Mouse (Mus musculus): Measurements from ENCODE around the gene Gm7544. TPM values are rescaled to one million over a fixed set of nuclear protein-coding genes. Genes with fewer than 3 reads are reported as not detected.
A peak's percentile ranks its signal among the peaks of the same experiment; 100 is the strongest.
"Not testable (repeated sequence)": the region's sequence is repeated elsewhere in the genome, so short reads cannot be mapped to it uniquely, and the experiment has no call there.

Gm7544 gene
- not detected in 2 replicates for polyA plus RNA-seq (2015; fragmentation: Nextera tagmentation; extraction: Ambion mirVana)

- H3K27me3 ChIP-seq; H3K4me1 ChIP-seq (replicated peaks); H3K9me3 ChIP-seq (replicated peaks): not testable (repeated sequence)
These were observed at the start of gene Gm7544 for GRCm38 (mm10) chr1:82955913-82956312. TSS of gene Gm7544 (minus strand) at chr1:82956013.

DNA sequence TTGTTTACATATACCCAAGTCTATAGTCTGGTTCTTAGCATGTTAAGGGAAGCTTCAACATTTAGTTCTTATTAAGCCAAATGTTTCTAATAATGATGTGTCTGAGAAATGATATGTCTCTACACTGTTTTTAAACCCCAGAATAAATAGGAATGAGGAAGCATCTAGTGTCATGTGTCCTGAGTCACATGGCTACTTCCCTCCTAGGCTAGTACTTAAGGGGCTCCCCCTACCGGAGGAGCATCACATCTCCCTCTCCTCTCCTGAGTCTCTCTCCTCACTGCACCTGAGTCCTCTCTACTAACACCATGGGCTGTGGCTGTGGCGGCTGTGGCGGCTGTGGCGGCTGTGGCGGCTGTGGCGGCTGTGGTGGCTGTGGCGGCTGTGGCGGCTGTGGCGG, 44.5 kb upstream of the Gm7544 start, which contains the start of gene Gm47959:
Gene Gm47959 (plus strand): TSS at position 243 of the 400 bp plus-strand sequence.
- not testable (repeated sequence) for H3K27me3 ChIP-seq; H3K9ac ChIP-seq; H3K9me3 ChIP-seq (replicated peaks); H3K27ac ChIP-seq; H3K4me1 ChIP-seq (replicated peaks); H3K4me3 ChIP-seq; H3K4me2 ChIP-seq; ATAC-seq (replicated peaks; ENCODE audit: insufficient number of reproducible peaks, insufficient read depth, low FRiP score, low read depth); H3K36me3 ChIP-seq
- WGBS = 97% methylated on average over 9 of the region's 9 CpGs

More at GRCm38 (mm10) chr1:82955913-82956312, at the start of gene Gm7544:
- H3K27ac ChIP-seq; H3K4me3 ChIP-seq; H3K36me3 ChIP-seq; H3K9ac ChIP-seq; H3K4me2 ChIP-seq; ATAC-seq (replicated peaks; ENCODE audit: insufficient number of reproducible peaks, insufficient read depth, low FRiP score, low read depth): not testable (repeated sequence)

GRCm38 (mm10) chr1:82993947-82994346, 38.1 kb upstream of the Gm7544 start:
- H3K27ac ChIP-seq = no peak overlapping the region
- no peaks in the 10 kb centered on the region for H3K9me3 ChIP-seq (replicated peaks)
- no peak overlapping the region for H3K9ac ChIP-seq
- no peaks in the 10 kb centered on the region for H3K4me1 ChIP-seq (replicated peaks)
- ATAC-seq (replicated peaks; ENCODE audit: insufficient number of reproducible peaks, insufficient read depth, low FRiP score, low read depth) = no peak
- no peak overlapping the region for H3K4me3 ChIP-seq
- no peaks in the 10 kb centered on the region for H3K27me3 ChIP-seq
- WGBS = 83% methylated on average over 3 of the region's 3 CpGs
- no peak overlapping the region for H3K4me2 ChIP-seq
- no peaks in the 10 kb centered on the region for H3K36me3 ChIP-seq

DNA sequence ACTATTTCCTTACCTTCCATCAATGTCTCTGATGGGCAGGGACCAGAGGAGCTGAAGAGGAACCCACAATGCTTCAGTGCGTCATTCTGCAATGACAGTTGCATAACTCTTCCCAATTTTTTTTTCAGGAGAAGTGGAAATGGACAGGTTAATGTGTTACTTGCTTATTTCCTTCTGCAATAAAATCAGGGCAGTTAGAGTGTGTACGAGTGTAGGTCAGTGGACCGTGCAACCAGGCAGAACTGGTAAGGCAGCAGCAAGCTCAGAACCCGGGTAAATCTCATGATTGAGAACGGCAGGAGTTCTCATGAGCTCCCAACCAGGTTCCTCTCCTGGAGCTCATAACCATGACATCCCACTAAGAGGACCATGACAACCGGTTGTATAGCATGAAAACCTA, 36.3 kb upstream of the Gm7544 start:
- no peak overlapping the region for H3K9ac ChIP-seq
- no peak overlapping the region for H3K4me2 ChIP-seq
- H3K9me3 ChIP-seq (replicated peaks) = no peaks in the 10 kb centered on the region
- H3K4me1 ChIP-seq (replicated peaks) = peaks cover 3% of the 10 kb centered on the region; the same call in 1 of the 2 replicates
- ATAC-seq (replicated peaks; ENCODE audit: insufficient number of reproducible peaks, insufficient read depth, low FRiP score, low read depth) = no peak
- H3K4me3 ChIP-seq = no peak overlapping the region
- 90% methylated on average over 6 of the region's 6 CpGs for WGBS
- no peak overlapping the region for H3K27ac ChIP-seq
- H3K27me3 ChIP-seq = no peaks in the 10 kb centered on the region
- H3K36me3 ChIP-seq = no peaks in the 10 kb centered on the region

DNA sequence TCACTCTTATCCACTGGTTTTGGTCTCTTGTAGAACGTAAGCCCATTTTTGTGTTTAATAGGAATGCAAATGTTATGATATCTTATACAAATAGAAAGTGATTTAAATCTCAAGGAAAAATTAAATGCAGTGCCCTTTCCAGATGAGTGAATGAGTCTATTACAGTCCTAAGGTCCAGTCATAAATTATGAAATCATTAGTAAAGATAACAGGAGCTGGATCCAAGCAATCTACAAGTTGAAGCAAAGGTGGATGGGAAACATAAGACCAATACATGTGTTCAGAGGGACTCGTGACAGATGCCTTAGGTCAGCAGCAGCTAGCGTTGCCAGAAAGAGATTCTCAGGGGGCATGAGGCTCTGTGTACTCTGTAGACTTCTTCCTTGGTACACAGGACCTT, 35.8 kb upstream of the Gm7544 start:
- ATAC-seq (replicated peaks; ENCODE audit: insufficient number of reproducible peaks, insufficient read depth, low FRiP score, low read depth) = no peak
- H3K4me1 ChIP-seq (replicated peaks) = peaks cover 3% of the 10 kb centered on the region; the same call in 1 of the 2 replicates
- no peak overlapping the region for H3K27ac ChIP-seq
- no peak overlapping the region for H3K4me3 ChIP-seq
- no peak overlapping the region for H3K4me2 ChIP-seq
- no peaks in the 10 kb centered on the region for H3K36me3 ChIP-seq
- no peaks in the 10 kb centered on the region for H3K9me3 ChIP-seq (replicated peaks)
- WGBS = 74% methylated on average over 3 of the region's 3 CpGs
- H3K9ac ChIP-seq = no peak overlapping the region
- no peaks in the 10 kb centered on the region for H3K27me3 ChIP-seq

GRCm38 (mm10) chr1:82991062-82991461, 35.2 kb upstream of the Gm7544 start:
- Histone ChIP-seq H3K9me3 (replicated peaks) (no peaks in the 10 kb centered on the region), H3K4me1 (replicated peaks) (peaks cover 3% of the 10 kb centered on the region; the same call in 1 of the 2 replicates), H3K4me2 (no peak overlapping the region), H3K27me3 (no peaks in the 10 kb centered on the region), H3K27ac (no peak overlapping the region), H3K9ac (no peak overlapping the region), H3K36me3 (no peaks in the 10 kb centered on the region), H3K4me3 (no peak overlapping the region)
- 54% methylated on average over 4 of the region's 4 CpGs for WGBS
- no peak for ATAC-seq (replicated peaks; ENCODE audit: insufficient number of reproducible peaks, insufficient read depth, low FRiP score, low read depth)

DNA sequence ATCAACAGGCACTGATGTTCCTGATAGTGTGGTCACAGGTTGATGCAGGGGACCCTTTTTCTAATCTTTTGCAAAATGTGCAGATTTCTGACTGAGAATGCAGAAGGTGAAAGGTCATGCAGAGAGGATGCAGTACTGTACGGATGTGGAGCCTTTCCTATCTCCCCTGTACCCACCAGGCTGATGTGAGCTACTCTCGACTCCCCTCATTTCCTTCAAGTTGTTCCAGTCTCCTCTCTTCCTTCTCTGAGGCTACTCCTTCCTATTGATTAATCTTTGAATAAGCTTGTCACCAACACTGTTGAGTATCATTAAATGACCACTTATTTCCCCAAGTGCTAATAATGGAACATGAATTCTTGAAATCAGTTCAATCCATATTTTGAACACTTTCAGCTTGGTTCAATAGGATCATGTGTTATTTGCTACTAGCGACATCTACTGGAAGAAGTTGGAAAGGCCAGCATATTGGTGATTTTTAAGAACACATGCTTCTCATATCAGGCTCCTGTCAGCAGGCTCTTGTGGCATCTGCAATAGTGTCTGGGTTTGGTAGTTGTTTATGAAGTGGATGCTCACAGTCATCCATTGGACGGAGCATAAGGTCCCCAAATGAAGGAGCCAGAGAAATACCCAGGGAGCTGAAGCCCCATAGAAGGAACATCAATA, 31.9 kb upstream of the Gm7544 start:
- no peaks in the 10 kb centered on the region; the same call in 1 of the 2 replicates for H3K9me3 ChIP-seq (replicated peaks)
- H3K36me3 ChIP-seq = no peaks in the 10 kb centered on the region
- H3K27me3 ChIP-seq = no peaks in the 10 kb centered on the region
- no peak overlapping the region for H3K4me2 ChIP-seq
- 19% methylated on average over 4 of the region's 4 CpGs for WGBS
- H3K4me3 ChIP-seq = no peak overlapping the region
- ATAC-seq (replicated peaks; ENCODE audit: insufficient number of reproducible peaks, insufficient read depth, low FRiP score, low read depth) = 0 out of 2 replicates have a peak, but pooled peaks have one; percentile 27
- H3K9ac ChIP-seq = no peak overlapping the region
- H3K4me1 ChIP-seq (replicated peaks) = peaks cover 3% of the 10 kb centered on the region; the same call in 1 of the 2 replicates
- no peak overlapping the region for H3K27ac ChIP-seq

DNA sequence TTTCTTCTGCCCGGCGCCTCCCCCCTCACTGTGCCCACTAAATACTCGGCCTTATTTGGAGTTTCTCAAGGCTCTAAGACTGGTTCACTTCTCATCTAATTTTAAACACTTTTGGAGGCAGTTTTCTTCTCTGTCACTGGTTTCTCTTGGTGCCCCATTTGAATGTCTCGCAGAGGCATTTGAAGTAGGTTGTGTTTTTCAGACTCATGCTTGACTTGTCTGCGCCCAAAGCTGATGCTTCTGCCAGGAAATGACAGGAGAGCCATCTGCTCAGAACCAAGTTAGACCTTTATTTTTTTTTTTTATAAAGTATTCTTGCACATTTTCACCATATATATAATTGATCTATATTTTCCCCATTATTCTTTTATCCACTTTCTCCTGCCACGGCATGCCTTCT, 30.9 kb upstream of the Gm7544 start:
- Histone ChIP-seq H3K4me3 (no peak overlapping the region), H3K36me3 (no peaks in the 10 kb centered on the region), H3K27ac (no peak overlapping the region), H3K4me2 (no peak overlapping the region), H3K4me1 (replicated peaks) (peaks cover 3% of the 10 kb centered on the region; the same call in 1 of the 2 replicates), H3K9ac (no peak overlapping the region), H3K27me3 (no peaks in the 10 kb centered on the region), H3K9me3 (replicated peaks) (no peaks in the 10 kb centered on the region; the same call in 1 of the 2 replicates)
- 88% methylated on average over 6 of the region's 6 CpGs for WGBS
- ATAC-seq (replicated peaks; ENCODE audit: insufficient number of reproducible peaks, insufficient read depth, low FRiP score, low read depth) = no peak

DNA sequence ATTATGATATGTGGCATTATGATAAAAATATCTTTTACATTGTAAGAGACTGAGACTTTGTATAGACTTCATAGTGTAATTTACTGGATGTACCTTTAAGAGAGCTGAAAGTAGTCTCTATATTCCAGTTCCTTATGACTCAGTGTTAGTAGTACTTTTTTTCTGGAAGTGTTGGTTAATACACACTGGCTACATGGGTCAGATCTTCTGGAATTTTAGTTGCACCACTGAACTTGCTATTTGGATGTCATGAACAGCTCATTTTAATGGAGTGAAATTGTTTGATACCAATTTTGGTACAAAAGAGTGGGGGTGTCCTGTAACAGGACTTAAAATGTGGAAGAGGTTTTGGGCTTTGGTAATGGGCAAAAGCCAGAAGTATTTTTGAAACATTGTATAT, 22.0 kb upstream of the Gm7544 start:
- no peaks in the 10 kb centered on the region for H3K27me3 ChIP-seq
- peaks cover 11% of the 10 kb centered on the region for H3K4me1 ChIP-seq (replicated peaks)
- no peaks in the 10 kb centered on the region for H3K9me3 ChIP-seq (replicated peaks)
- H3K4me2 ChIP-seq = no peak overlapping the region
- H3K27ac ChIP-seq = no peak overlapping the region
- no peaks in the 10 kb centered on the region for H3K36me3 ChIP-seq
- no peak overlapping the region for H3K9ac ChIP-seq
- ATAC-seq (replicated peaks; ENCODE audit: insufficient number of reproducible peaks, insufficient read depth, low FRiP score, low read depth) = no peak
- H3K4me3 ChIP-seq = no peak overlapping the region

- ATAC-seq (replicated peaks; ENCODE audit: insufficient number of reproducible peaks, insufficient read depth, low FRiP score, low read depth) = no peak
- 63% methylated on average over 5 of the region's 5 CpGs for WGBS
- H3K4me3 ChIP-seq = no peak overlapping the region
These were observed 19.9 kb upstream of the Gm7544 start for GRCm38 (mm10) chr1:82975750-82976149.

DNA sequence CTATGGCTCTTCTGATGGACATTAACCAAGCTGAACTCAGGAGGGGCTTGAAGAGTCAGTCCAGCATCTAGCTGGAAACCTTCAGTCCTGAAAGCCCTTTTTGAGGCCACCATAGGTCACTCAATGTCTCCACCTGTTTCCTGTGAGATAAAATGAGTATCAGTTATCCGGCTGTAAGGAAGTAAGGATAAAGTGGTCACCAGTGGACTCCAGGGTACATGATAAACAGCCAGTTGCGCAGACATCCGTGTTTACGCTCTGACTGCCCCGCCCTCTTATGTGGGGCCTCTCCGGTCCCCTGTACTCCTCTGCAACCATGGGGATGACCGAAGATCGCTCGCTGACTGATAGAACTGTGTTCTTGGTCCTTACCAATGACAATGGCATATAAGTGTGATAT, 18.5 kb upstream of the Gm7544 start:
- Histone ChIP-seq H3K4me1 (replicated peaks) (peaks cover 27% of the 10 kb centered on the region), H3K4me2 (no peak overlapping the region)

More at GRCm38 (mm10) chr1:82975750-82976149, 19.9 kb upstream of the Gm7544 start:
- Histone ChIP-seq H3K4me2 (no peak overlapping the region), H3K4me1 (replicated peaks) (peaks cover 27% of the 10 kb centered on the region), H3K9me3 (replicated peaks) (no peaks in the 10 kb centered on the region), H3K27me3 (no peaks in the 10 kb centered on the region), H3K9ac (no peak overlapping the region), H3K27ac (no peak overlapping the region), H3K36me3 (no peaks in the 10 kb centered on the region)

GRCm38 (mm10) chr1:82973901-82974300, 18.1 kb upstream of the Gm7544 start:
- no peak overlapping the region for H3K27ac ChIP-seq
- no peaks in the 10 kb centered on the region for H3K9me3 ChIP-seq (replicated peaks)
- H3K9ac ChIP-seq = no peak overlapping the region
- no peak overlapping the region for H3K4me2 ChIP-seq
- H3K36me3 ChIP-seq = no peaks in the 10 kb centered on the region
- H3K4me3 ChIP-seq = no peak overlapping the region
- peaks cover 27% of the 10 kb centered on the region for H3K4me1 ChIP-seq (replicated peaks)
- H3K27me3 ChIP-seq = no peaks in the 10 kb centered on the region
- ATAC-seq (replicated peaks; ENCODE audit: insufficient number of reproducible peaks, insufficient read depth, low FRiP score, low read depth) = no peak
- 47% methylated on average over 6 of the region's 6 CpGs for WGBS

More for the DNA sequence above, 18.5 kb upstream of the Gm7544 start:
- Histone ChIP-seq H3K27me3 (no peaks in the 10 kb centered on the region), H3K9me3 (replicated peaks) (no peaks in the 10 kb centered on the region), H3K36me3 (no peaks in the 10 kb centered on the region), H3K4me3 (no peak overlapping the region), H3K9ac (no peak overlapping the region), H3K27ac (no peak overlapping the region)
- 65% methylated on average over 9 of the region's 9 CpGs for WGBS
- ATAC-seq (replicated peaks; ENCODE audit: insufficient number of reproducible peaks, insufficient read depth, low FRiP score, low read depth) = no peak; the same call in 1 of the 2 replicates

Measured in heart, embryonic 15.5 days (tissue).